Mouse (Mus musculus) B cell, adult 67 days (primary cell): ENCODE measurements around the gene Naga. TPM values are rescaled to one million over a fixed set of nuclear protein-coding genes. Genes with fewer than 3 reads are reported as not detected.

ENCODE experiments used
- total RNA-seq, 2 experiments: library from RNA; stranded (reverse); gene quantifications; 4 replicates each; pipeline ENCODE4 v1.2.4; 2023

Gene Naga
- 10 to 100 TPM; 40.2 to 52.2 TPM for total RNA-seq

GRCm38 (mm10) chr15:82338593-82339112 is at the start of gene Naga, which contains the start of the genes Pheta2 and Smdt1:
Gene Naga (minus strand): TSS chr15:82338925.
Gene Pheta2 (plus strand): TSS chr15:82338942.
Gene Smdt1 (plus strand): TSS chr15:82338959.

DNA sequence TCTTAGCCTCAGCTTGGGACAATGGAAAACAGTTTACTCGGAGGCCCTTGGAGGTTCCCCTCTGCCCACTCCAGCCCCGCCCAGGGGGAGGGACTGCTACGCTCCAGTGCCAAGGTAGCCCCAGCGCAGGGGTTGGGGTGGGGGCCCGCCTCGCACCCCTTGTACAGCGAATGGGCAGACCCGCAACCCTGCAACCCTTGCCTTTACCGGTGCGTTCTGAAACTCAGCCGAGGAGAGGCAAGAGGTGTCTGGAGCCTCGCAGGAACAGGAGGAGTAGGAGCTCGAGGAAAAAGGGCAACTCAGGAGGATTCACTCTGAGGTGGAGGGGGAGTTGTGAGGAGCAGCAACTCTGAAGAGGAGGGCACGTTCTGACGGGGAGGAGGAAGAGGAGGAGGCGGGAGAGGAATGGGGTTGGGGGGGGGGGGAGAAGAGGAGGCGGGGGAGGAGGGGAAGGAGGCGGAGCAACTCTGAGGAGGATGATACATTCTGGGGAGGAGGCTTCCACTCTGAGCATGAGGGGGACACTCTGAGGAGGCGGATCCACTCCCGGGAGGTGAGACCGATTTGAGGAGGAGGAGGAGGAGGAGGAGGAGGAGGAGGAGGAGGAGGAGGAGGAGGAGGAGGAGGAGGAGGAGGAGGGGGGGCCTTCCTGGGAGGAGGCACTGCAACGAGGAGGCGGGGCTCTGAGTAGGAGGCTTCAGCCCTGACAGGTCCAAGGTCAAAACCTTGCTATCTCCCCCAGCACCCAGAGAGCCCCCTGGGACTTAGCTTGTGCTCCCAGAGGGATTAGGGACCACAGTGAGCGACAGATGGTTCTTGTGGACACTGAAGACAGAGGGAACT is 41.4 kb upstream of the Naga start, which contains the start of gene Cyp2d22:
Cyp2d22 (minus strand) TSS at position 390 of the 843 bp plus-strand sequence.

GRCm38 (mm10) chr15:82354126-82354945 is 15.6 kb upstream of the Naga start, which contains the start of gene Ndufa6:
Gene Ndufa6 (minus strand): TSS chr15:82354322.

GRCm38 (mm10) chr15:82298764-82299561 is 39.8 kb downstream of the Naga start, which contains the start of gene Wbp2nl:
Gene Wbp2nl (plus strand): TSS chr15:82298954.

Other genes with a start within 250 kb of the Naga start
- 10 to 100 TPM; 57.8 to 66.3 TPM for gene Ccdc134, start 211.0 kb downstream of the Naga start, total RNA-seq
- 100 to 1,000 TPM; 225 to 242 TPM for gene Srebf2, start 191.7 kb downstream of the Naga start, total RNA-seq
- 1 to 10 TPM; 7.9 to 8.9 TPM for gene Shisa8, start 126.1 kb downstream of the Naga start, total RNA-seq
- gene Tnfrsf13c, start 114.6 kb downstream of the Naga start, total RNA-seq: 100 to 1,000 TPM; 350 to 394 TPM
- gene Cenpm, start 94.2 kb downstream of the Naga start, total RNA-seq: 1 to 10 TPM in 1 of 2 experiments, not detected in 1; 3.9 TPM
- gene 1500009C09Rik, start 86.5 kb downstream of the Naga start, total RNA-seq: not detected
- not detected for gene Sept3, start 64.0 kb downstream of the Naga start, total RNA-seq
- gene Wbp2nl, start 40.0 kb downstream of the Naga start, total RNA-seq: not detected
- gene Pheta2, start within 50 bp of the Naga start, total RNA-seq: not detected
- 10 to 100 TPM; 78.1 to 82.2 TPM for gene Smdt1, start within 50 bp of the Naga start, total RNA-seq
- gene Ndufa6, start 15.4 kb upstream of the Naga start, total RNA-seq: 100 to 1,000 TPM; 119 to 121 TPM
- 1 to 10 TPM; 5.9 to 10.0 TPM for gene Cyp2d22, start 41.3 kb upstream of the Naga start, total RNA-seq
- gene Cyp2d11, start 55.1 kb upstream of the Naga start, total RNA-seq: not detected
- gene Cyp2d10, start 68.3 kb upstream of the Naga start, total RNA-seq: not detected
- not detected for gene Cyp2d9, start 94.5 kb upstream of the Naga start, total RNA-seq
- not detected for gene Cyp2d12, start 216.1 kb upstream of the Naga start, total RNA-seq